Mouse (Mus musculus) monocyte, adult 5-6 weeks (primary cell): ENCODE results near the gene Tom1l2. TPM values are rescaled to one million over a fixed set of nuclear protein-coding genes. Genes with fewer than 3 reads are reported as not detected.

ENCODE experiments used
- ATAC-seq: fragments of 153-309, 156-312 bp; replicated peaks from 2 replicates; pipeline ENCODE4 v1.8.0; 2017; ENCODE audit warnings: mild to moderate bottlenecking; ENCODE audit not compliant: low TSS enrichment, insufficient number of reproducible peaks, severe bottlenecking, poor library complexity, low FRiP score
- total RNA-seq: library from RNA; stranded (forward); fragments of 200-1000, 200-491, 200-594 nt; gene quantifications from 3 replicates; pipeline ENCODE4 v1.2.3, GENCODE M21; 2017

The Tom1l2 gene
- total RNA-seq, 1 experiment from 2014 or later: 9.3 TPM

DNA sequence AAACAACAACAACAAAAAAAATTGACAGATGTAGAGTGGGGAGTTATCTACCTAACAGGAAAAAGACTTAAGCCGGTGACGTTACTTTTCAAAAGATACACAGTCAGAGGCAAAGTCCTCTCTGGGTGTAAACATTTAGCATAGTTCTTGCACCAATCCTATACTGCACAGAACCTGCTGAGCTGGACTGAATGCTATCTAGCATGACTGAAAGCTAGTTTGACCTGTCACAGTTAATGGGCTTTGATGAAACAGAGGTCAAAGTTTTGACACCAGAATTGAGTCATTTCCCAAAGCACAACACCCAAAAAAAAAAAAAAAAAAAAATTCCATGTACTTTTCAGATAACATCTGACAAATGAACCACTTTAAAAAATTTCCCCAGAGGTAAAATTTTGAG lies 3.2 kb upstream of the Tom1l2 start:
- ATAC-seq: no peak

DNA sequence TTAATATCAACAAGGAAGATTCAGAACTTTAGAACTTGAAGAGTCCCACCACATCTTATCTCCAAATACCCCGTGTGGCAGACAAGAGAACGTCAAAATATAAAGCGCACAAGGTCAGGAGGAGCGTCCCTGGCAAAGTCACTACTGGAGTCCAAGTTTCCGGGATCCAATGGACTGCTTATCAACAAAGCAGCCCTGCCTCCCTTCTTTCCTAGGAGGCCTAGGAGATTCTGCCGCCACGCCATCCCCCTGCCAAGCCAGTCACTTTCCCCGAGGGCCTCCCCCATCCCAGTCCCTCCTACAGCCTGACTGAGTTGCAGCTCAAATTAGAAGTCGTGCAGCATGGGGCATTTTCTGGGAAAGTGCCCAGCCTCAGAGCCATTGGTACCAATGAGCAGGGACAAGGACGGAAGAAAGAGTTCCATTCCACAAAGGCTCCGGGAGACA lies 757 bp downstream of the Tom1l2 start:
- ATAC-seq: no peak

DNA sequence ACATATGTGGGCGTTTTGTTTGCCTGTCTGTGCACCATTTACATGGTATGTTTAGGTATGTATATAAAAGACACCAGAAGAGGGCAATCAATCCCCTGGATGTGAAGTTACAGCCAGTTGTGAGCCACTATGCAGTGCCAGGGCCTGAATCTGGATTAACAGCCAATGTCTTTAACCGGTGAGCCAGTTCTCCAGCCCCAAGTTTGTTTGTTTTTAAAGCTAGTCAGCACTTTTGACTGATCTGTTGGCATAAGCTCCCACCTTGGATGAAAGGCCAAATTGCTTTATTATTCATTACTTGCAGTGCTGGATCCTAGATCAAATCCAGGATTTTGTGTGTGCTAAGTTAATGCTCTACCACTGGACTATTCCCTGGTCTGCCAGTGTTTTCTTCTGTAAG lies 1.3 kb downstream of the Tom1l2 start:
- no peak for ATAC-seq

DNA sequence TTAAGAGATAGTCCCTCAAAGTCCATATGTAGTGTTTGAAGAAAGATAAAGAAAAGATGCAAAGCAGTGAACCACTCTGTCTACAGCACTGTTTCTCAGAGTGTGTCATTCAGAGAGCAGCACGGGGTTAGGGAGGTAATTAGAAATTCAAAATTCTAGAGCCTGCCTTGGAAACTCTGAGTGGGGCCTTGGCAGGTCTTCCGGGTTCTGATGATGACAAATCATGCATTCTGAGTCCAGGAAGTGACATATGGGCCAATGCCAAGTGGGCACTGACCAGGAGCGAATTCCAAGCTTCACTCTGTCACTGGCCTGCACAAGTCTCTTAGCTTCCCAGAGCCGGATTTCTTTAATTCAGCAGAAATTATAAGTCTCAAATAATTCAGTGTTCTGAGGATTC lies 6.2 kb downstream of the Tom1l2 start:
- ATAC-seq: no peak

DNA sequence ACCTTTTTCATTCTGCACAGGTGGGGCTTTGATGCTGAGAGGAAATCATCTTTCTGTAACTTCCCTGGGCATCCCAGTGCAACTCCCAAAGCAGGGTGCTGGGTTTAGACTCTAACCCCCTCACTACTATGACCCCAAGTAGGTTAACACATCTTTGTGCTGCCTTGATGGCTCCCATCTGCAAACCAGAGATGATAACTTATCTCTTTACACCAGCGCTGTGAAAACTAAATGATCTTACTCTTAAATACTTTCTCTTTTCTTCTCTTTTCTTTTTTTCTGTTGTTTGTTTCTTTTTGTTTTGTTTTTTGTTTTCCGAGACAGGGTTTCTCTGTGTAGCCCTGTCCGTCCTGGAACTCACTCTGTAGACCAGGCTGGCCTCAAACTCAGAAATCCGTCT lies 6.8 kb downstream of the Tom1l2 start:
- ATAC-seq: no peak

DNA sequence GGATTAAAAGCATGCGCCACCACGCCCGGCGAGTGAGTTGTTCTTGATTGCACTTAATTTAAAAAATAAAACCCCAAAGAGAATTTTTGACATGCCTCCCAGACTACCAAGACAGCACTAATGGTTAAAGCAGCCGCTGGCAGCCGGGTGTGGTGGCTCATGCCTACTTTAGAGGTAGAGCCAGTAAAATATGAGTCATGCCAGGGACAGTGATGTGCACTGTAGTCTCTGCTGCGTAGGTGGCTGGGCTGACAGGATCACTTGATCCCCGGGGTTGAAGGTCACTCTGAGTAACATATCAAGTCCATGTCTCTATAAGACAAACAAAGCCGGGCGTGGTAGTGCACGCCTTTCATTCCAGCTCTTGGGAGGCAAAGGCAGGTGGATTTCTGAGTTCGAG lies 13.3 kb downstream of the Tom1l2 start:
- no peak for ATAC-seq

DNA sequence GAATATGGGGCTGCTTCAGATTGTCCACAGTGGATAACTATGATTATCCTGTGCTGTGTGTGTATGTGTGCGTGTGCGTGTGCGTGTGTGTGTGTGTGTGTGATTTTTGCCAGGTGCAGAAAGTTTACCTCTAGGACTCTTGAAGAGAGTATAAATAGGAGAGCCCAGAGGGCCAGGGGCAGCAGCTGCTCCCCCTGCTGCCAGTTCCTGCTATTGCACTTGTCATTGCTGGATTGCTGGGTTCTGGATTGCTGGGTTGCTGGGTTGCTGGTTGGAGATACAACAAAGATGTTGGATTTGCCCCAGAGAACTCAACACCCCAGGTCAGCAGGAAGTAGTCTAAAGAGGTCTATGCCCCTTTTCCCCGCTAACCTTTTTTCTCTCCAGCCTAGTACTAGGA lies 14.4 kb downstream of the Tom1l2 start:
- ATAC-seq: no peak

DNA sequence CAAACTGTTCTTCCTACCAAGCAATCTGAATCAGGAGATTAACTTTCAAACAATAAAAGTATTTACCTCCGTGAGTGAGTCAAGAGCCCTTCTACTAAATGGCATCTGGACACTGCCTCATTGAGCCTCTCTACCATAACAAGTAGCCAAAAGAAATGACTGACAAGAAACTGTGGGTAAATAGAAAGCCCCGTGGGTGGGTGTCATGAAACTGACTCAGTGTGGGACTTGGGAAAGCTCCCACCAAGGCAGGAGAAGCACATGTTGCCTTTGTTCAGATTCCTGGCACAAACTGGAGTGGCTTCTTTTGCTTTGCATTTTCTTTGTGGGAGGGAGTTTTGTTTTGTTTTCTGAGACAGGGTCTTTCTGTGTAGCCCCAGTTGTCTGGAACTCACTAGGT lies 16.9 kb downstream of the Tom1l2 start:
- ATAC-seq: no peak

DNA sequence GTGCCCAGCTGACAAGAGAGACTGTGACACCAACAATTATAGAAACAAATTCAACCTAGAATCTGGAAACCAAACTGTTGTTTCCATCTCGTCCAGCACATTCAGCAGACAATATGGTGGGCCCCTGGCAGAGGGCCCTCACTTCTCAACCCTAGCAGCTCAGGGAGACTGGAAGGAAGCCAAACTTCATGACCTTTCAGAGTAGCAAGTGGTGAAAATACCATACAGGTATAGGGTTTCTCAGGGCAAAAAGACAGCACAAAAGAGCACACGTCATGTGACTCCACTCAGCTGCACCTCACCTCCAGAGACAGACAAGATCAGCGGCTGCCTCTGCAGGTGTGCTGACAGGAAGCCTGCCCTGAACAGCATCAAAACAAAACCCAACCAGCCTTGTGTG lies 18.6 kb downstream of the Tom1l2 start:
- ATAC-seq: no peak

DNA sequence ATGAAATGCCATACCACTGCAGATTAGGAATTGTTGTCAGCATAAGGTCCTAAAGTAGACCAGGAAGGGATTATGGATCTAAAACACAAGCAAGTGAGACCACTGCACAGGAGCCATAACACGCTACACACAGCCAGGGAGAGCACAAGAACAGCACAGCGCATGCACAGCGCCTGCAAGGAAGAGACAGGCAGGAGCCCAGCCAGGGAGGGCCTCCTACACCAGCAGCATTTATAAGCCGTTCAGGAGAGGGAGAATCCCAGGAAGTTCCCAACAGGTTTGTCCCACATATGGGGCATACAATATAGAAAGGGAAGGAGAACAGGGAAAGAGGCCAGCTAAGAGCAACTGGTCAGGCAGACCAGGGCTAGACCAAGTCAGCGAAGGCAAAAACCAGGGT lies 19.2 kb downstream of the Tom1l2 start:
- no peak for ATAC-seq

DNA sequence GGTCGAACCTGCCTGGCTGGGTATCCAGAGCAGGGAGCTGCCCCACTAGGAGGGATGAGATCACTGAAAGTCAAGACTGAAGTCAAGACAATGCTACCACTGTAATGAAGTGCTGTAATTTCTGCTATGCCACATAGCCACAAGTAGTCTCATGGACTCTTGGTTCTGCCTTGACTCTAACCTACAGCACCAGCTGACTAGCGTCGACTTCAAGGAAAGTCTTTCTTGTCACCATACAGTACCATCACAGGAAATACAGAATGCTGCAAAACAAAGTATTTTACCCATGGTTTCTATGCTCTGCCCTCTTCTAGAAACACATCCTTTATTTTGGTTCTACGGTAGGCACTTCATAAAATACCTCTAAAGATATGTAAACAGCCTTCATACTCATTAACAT lies 22.2 kb downstream of the Tom1l2 start:
- ATAC-seq: no peak

DNA sequence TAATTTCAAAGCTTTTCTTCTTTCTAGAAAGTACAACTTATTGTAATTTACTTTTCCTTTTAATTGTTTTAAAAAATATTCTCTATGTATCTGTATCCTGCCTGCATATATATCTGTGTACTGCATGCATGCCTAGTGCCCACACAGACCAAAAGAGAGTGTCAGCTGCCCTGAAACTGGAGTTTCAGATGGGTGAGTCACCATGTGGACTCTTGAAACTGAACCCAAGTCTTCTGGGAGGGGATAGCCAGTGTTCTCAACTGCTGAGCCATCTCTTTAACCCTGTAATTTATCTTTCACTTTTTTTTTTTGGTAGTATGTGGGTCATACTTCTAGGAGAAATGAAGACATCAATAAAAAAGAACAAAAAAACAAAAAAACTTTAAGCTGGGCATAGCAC lies 29.0 kb downstream of the Tom1l2 start:
- no peak for ATAC-seq

DNA sequence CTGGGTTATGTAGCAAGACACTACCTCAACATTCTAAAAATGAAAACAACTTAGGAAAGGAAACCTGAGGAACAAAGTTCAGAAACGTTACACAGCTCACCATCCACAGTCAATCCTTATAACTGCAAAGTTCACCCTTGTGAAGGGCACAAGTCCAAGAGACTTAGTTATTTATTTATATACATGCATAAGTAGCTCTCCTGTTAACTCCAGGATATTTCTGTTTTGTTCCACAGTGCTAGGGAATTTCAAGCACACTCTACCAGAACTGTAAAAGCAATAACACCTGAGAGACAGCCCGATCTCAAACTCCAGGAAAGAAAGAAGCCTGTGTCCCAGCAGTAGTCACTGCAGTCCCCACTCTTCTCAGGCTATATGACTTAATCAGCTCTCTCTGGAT lies 31.3 kb downstream of the Tom1l2 start:
- no peak for ATAC-seq

DNA sequence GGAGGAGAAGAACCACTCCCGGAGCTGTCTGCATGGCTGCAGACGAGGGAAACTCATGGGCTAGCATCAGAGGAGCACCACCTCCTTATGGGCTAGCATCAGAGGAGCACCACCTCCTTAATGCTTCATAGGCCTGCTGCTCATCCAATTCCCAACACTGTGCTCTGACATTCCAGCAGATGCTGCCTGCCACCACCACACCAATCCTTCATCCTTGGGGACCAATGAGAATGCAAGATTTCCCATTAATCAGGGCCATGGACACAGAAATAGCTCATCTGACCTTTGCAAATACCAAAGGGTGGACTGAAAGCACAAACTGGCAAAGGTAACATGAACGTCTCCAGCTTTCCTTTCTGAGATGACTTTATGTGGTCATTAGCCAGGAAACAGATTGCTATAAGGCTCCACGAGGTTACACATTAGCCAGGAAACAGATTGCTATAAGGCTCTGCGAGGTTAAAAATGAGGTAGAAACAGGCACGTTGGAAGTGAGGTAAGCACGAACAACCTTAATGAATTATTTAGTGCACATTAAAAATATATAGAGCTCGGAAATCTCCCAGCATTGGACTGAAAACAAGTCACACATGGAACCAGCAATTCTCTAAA lies 32.2 kb downstream of the Tom1l2 start:
- ATAC-seq: no peak

DNA sequence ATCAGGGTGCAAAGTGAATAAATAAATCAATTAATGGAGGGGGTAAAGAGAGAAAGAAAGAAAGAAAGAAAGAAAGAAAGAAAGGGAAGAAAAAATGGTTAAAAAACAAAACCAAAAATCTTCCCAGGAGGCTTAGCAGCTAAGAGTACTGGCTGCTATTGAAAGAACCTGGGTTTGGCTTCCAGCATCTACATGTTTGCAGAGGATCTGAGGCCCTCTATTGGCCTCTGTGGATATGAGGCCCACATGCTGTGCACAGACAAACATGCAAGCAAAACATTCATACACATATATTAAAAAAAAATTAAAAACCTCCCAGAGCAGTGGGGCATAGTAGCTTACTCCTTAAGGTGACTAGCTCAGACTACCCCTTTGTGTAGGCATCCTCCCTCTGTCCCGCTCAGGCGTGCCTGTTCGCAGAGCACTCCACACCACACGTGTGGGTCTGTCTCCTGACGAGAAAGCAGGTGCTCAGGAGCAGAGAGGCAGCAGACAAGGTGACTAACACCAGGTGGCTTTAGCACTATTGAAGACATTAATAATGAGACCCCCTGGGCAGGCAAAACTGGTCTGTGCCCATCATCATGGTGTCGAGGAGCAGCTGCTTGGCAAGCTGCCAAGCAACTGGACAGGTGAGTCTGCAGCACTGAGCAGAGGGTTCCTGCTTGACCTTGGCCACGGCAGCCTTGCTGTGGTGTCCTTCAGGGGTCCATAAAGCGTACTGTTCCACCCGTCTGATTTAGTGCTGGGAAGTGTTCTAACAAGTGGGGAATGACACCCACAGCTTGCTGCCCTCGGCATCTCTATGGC lies 33.2 kb downstream of the Tom1l2 start:
- no peak for ATAC-seq

DNA sequence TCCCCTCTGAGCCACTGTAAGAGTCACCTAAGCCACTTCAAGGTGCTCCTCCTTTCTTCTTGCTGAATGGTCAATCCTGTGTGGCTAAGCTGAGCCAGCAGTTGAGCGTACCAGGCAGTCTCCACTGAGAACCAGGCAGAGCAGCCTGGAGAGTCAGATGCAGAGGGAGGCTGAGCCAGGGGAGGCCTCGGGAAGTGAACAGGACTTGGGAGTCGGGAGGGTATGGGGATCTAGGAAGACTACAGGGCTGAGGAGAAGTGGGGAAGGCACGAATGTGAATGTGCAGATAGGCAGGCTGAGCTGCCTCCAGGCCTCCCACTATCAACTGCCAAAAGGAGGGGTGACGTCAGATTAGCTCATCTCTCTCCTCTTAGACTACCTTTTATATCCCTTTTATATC lies 34.0 kb downstream of the Tom1l2 start:
- ATAC-seq: no peak

DNA sequence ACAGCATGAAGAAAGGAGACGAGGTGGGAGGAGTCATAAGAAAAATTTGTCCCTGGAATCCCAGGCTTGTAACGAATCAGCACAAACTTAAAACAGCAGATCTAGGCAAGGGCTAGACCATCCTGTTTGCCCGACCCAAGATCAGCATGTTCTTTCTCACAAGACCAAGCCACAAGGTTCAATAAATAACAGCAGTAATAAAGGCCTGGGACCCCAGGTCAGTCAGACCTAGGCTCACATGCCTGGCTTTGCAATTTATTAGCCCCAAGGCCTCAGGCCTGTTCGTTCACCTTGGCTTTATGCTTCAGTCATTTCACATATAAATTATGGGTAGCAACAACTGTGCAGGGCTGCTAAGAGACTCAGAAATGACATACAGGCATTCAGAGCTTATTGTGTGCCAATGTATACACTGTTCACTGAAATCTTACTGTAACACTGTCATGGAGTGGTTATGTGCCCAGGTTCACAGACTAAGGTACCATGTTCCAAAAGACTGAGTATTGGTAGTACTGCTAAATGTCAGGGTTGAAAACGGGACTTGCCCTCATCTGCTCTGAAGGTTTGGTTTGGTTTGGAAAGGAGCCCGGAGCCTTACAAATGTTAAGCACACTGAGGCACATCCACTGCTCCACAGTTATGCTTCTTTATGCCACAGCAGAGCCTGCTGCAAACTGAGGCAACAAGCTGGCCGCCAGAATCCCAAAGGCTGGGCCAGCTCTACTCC lies 35.2 kb downstream of the Tom1l2 start:
- ATAC-seq: no peak

DNA sequence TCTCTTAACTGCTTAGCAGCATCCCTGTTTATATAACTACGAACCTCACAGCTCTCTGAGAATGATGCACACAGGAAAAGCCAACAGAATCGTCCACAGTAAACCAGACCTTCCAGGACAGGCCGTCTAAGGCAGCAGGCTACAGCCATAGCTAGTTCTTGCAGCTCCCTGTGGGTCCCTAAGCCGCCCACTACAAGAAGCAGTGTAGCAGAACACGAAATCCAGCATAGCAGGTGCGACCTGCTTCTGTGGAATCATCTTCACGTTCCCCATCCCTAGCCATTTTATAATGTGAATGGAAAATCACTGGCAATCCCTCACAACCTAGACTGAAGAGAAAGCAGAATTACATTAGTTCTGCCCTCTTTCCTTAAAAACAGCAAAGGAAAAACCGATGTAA lies 35.8 kb downstream of the Tom1l2 start:
- no peak for ATAC-seq

DNA sequence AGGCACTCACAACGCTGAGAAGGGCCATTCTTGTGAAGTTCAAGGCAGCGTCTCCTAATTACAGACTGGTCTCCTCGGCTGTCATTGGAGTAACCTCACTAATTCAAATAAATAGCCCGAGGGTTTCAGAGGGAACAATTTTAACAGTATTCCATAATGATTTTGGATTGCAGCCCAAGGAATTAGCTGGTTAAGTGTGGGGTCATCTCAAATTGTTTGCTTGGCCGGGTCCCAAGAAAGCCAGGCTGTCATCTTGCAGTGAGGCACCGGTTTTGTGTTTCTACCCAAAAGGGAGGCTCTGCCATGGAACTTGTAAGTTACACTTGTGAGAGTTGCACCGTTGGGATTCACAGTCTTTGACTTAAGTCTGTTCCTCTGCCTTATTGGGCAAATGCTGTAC lies 36.5 kb downstream of the Tom1l2 start:
- no peak for ATAC-seq
